Mouse (Mus musculus) liver (tissue): Measurements from ENCODE around the gene Gm16442.
"Not testable (repeated sequence)": the region's sequence is repeated elsewhere in the genome, so short reads cannot be mapped to it uniquely, and the experiment has no call there.

Experiments
- DNase-seq: peaks from one replicate; pipeline ENCODE4 v3.0.0-alpha.2; 2020; ENCODE audit warnings: mixed read lengths

The Gm16442 gene

DNA sequence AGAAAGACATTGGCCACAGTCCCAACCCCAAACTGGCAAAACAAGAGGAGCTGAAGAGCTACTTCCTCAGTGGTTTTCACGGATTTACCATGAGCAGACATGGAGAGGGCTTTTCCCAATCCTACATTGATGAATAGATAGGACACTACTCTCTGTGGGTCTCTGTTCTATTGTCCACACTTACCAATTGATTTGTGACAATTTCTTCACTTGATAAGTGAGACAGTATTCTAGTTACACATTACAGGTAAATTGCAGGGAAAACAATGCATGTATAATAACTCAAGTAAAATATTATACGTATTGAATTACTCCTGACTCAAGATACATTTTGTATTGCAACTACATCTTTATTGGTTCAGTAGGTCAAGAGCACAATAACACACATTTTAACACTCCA, at the start of gene Gm16442:
Gene Gm16442, minus strand, starts transcription at position 101 of the 400 bp plus-strand sequence.
- DNase-seq, result not testable (repeated sequence)

DNA sequence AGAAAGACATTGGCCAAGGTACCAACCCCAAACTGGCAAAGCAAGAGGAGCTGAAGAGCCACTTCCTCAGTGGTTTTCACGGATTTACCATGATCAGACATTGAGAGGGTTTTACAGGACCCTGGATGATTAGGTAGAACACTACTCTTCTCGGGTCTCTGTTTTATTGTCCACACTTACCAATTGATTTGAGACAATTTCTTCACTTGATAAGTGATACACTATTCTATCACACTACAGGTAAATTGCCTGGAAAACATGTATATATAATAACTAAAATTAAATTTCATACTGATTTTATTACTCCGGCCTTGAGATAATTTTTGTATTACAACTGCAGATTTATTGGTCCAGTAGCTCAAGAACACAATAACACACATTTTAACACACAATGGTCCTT, 45.9 kb upstream of the Gm16442 start, which contains the start of gene Vmn1r94:
Gene Vmn1r94, minus strand, starts transcription at position 101 of the 400 bp plus-strand sequence.
- DNase-seq, result not testable (repeated sequence)

DNA sequence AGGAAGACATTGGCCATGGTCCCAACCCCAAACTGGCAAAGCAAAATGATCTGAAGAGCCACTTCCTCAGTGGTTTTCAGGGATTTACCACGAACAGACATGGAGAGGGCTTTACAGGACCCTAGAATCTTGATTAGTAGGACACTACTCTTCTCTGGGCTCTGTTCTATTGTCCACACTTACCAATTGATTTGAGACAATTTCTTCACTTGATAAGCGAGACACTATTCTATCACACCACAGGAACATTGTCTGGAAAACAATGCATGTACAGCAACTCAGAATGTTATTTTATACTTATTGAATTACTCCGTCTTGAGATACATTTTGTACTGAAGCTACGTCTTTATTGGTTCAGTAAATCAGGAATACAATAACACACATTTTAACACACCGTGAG, 16.6 kb upstream of the Gm16442 start, which contains the start of gene Vmn1r93:
Gene Vmn1r93, minus strand, starts transcription at position 101 of the 400 bp plus-strand sequence.
- not testable (repeated sequence) for DNase-seq

DNA sequence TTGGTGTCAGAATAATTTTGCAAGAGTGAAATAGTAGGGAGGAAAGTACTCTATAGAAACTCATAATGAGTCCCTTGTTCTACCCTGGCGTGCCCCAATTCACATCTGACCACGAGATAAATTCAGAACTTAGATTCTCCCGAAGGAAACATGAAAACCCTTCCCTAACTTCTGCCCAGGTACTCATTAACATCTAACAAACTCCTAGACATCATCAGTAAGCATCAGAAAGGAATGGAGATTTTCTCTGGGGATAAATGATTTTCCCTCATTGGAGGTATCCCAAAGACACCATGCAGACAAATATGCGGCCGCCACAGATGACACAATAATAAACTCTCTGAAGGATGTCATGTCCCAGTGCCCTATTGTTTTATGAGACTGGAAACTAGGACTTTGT, 23.0 kb downstream of the Gm16442 start, which contains the start of gene Vmn1r91:
Gene Vmn1r91, plus strand, starts transcription at position 301 of the 400 bp plus-strand sequence.
- not testable (repeated sequence) for DNase-seq

- not testable (repeated sequence) for DNase-seq
Measured at GRCm38 (mm10) chr7:20078118-20078517, 44.3 kb downstream of the Gm16442 start.
